Mouse (Mus musculus) neural tube, embryonic 15.5 days (tissue): ENCODE data around the gene Gtf2h2. TPM values are rescaled to one million over a fixed set of nuclear protein-coding genes. Genes with fewer than 3 reads are reported as not detected.
"Not testable (repeated sequence)": the region's sequence is repeated elsewhere in the genome, so short reads cannot be mapped to it uniquely, and the experiment has no call there.

Source experiments
- ATAC-seq: fragments of 200-750 bp; cut with Nextera tagmentation; 2 replicates; pipeline ENCODE4 v1.8.0; 2017; ENCODE audit warnings: mild to moderate bottlenecking, moderate TSS enrichment, moderate library complexity; ENCODE audit not compliant: low FRiP score
- H3K27ac ChIP-seq: fragments of 300-500 bp; sonication (generic); replicated peaks from 2 replicates; pipeline ENCODE4 v1.5.1; 2015; ENCODE audit warnings: mild to moderate bottlenecking, inconsistent platforms
- H3K27me3 ChIP-seq: fragments of 300-500 bp; sonication (generic); replicated peaks from 2 replicates; pipeline ENCODE4 v1.6.1; 2015; ENCODE audit warnings: inconsistent platforms
- H3K36me3 ChIP-seq: fragments of 300-500 bp; sonication (generic); 2 replicates; pipeline ENCODE4 v1.6.1; 2015; ENCODE audit warnings: inconsistent platforms
- H3K4me1 ChIP-seq: fragments of 300-500 bp; sonication (generic); 2 replicates; pipeline ENCODE4 v1.6.1; 2015; ENCODE audit warnings: inconsistent platforms
- H3K4me2 ChIP-seq: fragments of 300-500 bp; sonication (generic); 2 replicates; pipeline ENCODE4 v1.6.1; 2015; ENCODE audit warnings: inconsistent platforms, mild to moderate bottlenecking, moderate library complexity
- H3K4me3 ChIP-seq: fragments of 300-500 bp; sonication (generic); replicated peaks from 2 replicates; pipeline ENCODE4 v1.5.1; 2015; ENCODE audit warnings: mild to moderate bottlenecking, inconsistent platforms
- H3K9ac ChIP-seq: fragments of 300-500 bp; sonication (generic); replicated peaks from 2 replicates; pipeline ENCODE4 v1.6.1; 2015; ENCODE audit warnings: mild to moderate bottlenecking, inconsistent platforms
- H3K9me3 ChIP-seq: fragments of 300-500 bp; sonication (generic); replicated peaks from 2 replicates; pipeline ENCODE4 v1.6.1; 2016; ENCODE audit warnings: inconsistent platforms
- WGBS: fragments of 180-500 bp; shearing (Covaris S2); methylation state at CpG from one replicate; pipeline ENCODE4 v1.1.7; 2015; ENCODE audit warnings: mixed read lengths; 5-methylcytosine and 5-hydroxymethylcytosine counted together
- polyA plus RNA-seq: library from polyadenylated mRNA; unstranded; fragments of >200 nt; fragmentation: Nextera tagmentation; extraction: Ambion mirVana; gene quantifications from 2 replicates; pipeline ENCODE4 v1.2.1, GENCODE M21; 2015

The Gtf2h2 gene
- polyA plus RNA-seq, 1 experiment from 2014 or later: 61.7 TPM

DNA sequence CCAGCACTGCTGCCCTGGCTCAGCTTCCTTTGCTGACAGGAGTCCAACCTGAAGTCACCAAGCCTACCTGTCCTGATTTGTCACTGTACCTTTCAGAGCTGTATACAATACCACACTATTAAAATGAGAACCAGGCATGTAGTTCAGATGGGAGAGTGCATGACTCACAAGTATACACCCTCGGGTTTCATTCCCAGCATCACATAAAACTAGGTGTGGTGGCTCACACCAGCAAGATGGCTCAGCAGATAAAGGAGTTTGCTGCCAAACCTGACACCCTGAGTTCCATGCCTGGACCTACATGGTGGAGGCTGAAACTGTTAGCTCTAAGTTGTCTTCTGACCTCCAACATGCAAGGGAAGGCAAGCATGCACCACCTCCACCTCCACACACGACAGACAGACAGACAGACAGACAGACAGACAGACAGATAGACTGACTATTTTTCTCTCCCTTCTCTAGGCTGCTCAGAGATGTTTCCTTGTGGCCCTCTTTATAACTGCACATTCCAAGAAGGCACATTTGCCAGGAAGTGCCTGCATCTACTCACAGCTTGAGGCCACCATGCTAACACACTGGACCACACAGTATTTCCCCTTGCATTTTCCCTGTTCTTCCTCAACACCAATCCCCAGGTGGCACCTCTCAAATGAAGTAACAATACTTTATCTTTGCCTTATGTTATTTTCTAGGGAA lies 28.7 kb downstream of the Gtf2h2 start:
- H3K4me2 ChIP-seq: no peak overlapping the region
- no peak overlapping the region for H3K27ac ChIP-seq
- H3K4me3 ChIP-seq: no peak overlapping the region
- whole genome bisulfite sequencing: 96% methylated on average over 2 of the region's 2 CpGs
- no peaks in the 10 kb centered on the region for H3K9me3 ChIP-seq
- no peaks in the 10 kb centered on the region for H3K27me3 ChIP-seq
- ATAC-seq: no peak
- no peak overlapping the region for H3K9ac ChIP-seq
- H3K4me1 ChIP-seq: no peaks in the 10 kb centered on the region
- peaks cover 60% of the 10 kb centered on the region for H3K36me3 ChIP-seq

GRCm38 (mm10) chr13:100461336-100461735 lies 31.0 kb downstream of the Gtf2h2 start:
- Histone ChIP-seq H3K27me3 (no peaks in the 10 kb centered on the region), H3K4me1 (no peaks in the 10 kb centered on the region), H3K27ac (no peak overlapping the region), H3K36me3 (peaks cover 41% of the 10 kb centered on the region), H3K9me3 (no peaks in the 10 kb centered on the region), H3K4me3 (no peak overlapping the region), H3K4me2 (no peak overlapping the region), H3K9ac (no peak overlapping the region)
- 60% methylated on average over 3 of the region's 3 CpGs for WGBS
- no peak for ATAC-seq

DNA sequence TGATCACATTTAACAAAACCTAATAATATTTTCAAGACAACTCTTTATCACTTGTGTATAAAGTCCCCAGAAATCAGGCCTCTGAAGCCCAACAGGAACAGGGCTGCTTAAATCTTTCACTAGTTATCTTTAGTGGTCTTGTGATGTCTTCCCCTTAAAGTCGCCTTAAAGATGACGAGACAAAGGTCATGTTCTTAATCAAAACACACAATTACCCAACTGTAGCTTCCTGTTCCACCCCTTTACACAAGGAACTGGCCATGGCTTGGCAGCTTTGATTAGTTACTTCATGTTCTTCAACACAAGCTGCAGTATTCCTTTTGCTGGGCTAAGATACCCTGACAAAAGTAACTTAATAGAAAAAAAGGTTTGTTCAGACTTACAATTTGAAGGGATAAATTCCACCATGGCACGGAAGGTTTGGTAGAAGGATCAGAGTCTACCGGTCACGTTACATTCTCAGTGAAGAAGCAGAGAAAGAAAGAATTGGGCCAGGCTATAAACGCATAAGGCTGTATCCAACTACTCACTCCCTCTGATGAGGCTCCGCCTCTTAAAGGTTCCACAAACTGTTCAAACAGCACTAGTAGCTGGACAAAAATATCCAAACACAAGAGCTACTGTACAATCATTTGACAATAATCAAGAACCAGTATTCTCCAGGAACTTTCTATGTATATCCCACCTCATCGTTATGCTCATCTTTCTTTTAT lies 39.8 kb downstream of the Gtf2h2 start, which contains the start of gene Naip1:
TSS of gene Naip1 (minus strand) at position 455 of the 713 bp plus-strand sequence.
- not testable (repeated sequence) for H3K9me3 ChIP-seq, H3K4me3 ChIP-seq, H3K4me1 ChIP-seq, H3K4me2 ChIP-seq, H3K9ac ChIP-seq, H3K36me3 ChIP-seq, H3K27me3 ChIP-seq, ATAC-seq, H3K27ac ChIP-seq
- WGBS: 84% methylated on average over 8 of the region's 8 CpGs

DNA sequence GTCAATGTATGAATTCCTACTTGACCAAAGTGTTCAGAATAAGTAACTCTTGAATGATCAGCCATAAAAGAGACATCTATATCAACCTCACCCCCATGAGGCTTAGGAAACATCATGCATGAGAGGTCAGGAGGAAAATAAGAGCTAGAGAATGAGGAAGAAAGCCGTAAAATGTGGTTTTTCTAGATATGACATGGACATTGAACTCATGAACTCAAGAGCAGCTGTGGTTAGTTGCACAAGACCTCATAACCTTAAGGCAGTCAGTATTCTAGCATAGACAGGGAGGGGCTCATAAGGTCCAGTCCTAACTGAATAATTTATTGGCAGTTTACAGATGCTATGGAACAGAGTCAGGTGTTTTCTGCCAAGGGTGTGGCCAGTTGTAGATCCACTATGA lies 42.9 kb downstream of the Gtf2h2 start:
- no peaks in the 10 kb centered on the region for H3K9me3 ChIP-seq
- no peak overlapping the region for H3K9ac ChIP-seq
- no peak overlapping the region for H3K4me3 ChIP-seq
- H3K27me3 ChIP-seq: no peaks in the 10 kb centered on the region
- no peaks in the 10 kb centered on the region for H3K4me1 ChIP-seq
- no peak for ATAC-seq
- no peak overlapping the region for H3K27ac ChIP-seq
- no peaks in the 10 kb centered on the region for H3K36me3 ChIP-seq
- H3K4me2 ChIP-seq: no peak overlapping the region
- 85% methylated on average over 1 of the region's 1 CpGs for WGBS

GRCm38 (mm10) chr13:100440116-100440515 lies 52.3 kb downstream of the Gtf2h2 start:
- no peak overlapping the region for H3K9ac ChIP-seq
- H3K36me3 ChIP-seq: no peaks in the 10 kb centered on the region
- 69% methylated on average over 3 of the region's 3 CpGs for WGBS
- no peaks in the 10 kb centered on the region for H3K4me1 ChIP-seq
- H3K9me3 ChIP-seq: no peaks in the 10 kb centered on the region
- no peaks in the 10 kb centered on the region for H3K27me3 ChIP-seq
- ATAC-seq: no peak
- no peak overlapping the region for H3K27ac ChIP-seq
- no peak overlapping the region for H3K4me2 ChIP-seq
- no peak overlapping the region for H3K4me3 ChIP-seq

DNA sequence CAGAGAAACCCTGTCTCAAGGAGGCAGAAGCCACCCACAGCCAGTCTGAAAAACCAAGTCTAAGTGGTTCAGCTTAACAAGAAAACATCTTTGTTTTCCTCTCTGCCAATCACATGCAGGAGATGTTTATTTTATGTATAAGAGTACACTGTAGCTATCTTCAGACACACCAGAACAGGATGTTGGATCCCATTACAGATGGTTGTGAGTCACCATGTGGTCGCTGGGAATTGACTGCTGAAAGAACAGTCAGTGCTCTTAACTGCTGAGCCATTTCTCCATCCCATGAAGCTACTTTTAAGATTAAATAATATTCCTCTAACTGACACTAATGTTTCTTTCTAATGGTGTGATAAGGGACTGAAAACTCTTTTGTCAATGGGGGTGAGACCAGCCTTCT lies 53.7 kb downstream of the Gtf2h2 start:
- no peaks in the 10 kb centered on the region for H3K36me3 ChIP-seq
- ATAC-seq: no peak
- WGBS: 66% methylated on average over 1 of the region's 1 CpGs
- no peak overlapping the region for H3K4me3 ChIP-seq
- H3K27ac ChIP-seq: no peak overlapping the region
- no peak overlapping the region for H3K9ac ChIP-seq
- H3K4me2 ChIP-seq: no peak overlapping the region
- no peaks in the 10 kb centered on the region for H3K4me1 ChIP-seq
- H3K27me3 ChIP-seq: no peaks in the 10 kb centered on the region
- no peaks in the 10 kb centered on the region for H3K9me3 ChIP-seq

DNA sequence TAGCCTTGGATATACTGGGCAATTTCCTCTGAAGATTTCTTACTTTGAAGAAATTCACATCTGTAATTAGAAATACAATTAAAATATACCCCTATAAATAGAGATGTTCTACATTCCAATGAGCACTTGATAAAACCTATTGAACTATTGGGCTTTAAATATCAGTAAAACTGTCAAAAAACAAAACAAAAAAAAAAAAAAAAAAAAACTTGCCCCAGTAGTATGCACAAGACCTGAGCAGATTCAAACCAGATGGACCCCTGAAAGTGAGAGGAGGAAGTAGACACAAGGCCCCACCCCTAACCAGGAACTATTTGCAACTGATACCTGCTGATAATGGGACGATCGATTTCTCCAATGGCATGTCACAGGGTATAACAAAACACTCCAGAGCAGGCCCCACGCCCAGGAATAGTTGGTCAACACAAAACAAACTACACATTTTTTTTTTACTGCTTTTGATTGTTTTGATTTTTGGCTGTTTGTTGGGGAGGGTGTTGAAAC lies 55.0 kb downstream of the Gtf2h2 start:
- no peaks in the 10 kb centered on the region for H3K4me1 ChIP-seq
- ATAC-seq: no peak
- 87% methylated on average over 3 of the region's 3 CpGs for WGBS
- H3K4me3 ChIP-seq: no peak overlapping the region
- no peaks in the 10 kb centered on the region for H3K27me3 ChIP-seq
- no peak overlapping the region for H3K4me2 ChIP-seq
- H3K36me3 ChIP-seq: no peaks in the 10 kb centered on the region
- H3K27ac ChIP-seq: no peak overlapping the region
- no peaks in the 10 kb centered on the region for H3K9me3 ChIP-seq
- no peak overlapping the region for H3K9ac ChIP-seq

- not testable (repeated sequence) for ATAC-seq, H3K27ac ChIP-seq, H3K27me3 ChIP-seq, H3K4me1 ChIP-seq, H3K36me3 ChIP-seq, H3K4me3 ChIP-seq, H3K9ac ChIP-seq, H3K9me3 ChIP-seq, H3K4me2 ChIP-seq
- 97% methylated on average over 1 of the region's 1 CpGs for WGBS
Observed at GRCm38 (mm10) chr13:100436556-100437163, 55.7 kb downstream of the Gtf2h2 start.

DNA sequence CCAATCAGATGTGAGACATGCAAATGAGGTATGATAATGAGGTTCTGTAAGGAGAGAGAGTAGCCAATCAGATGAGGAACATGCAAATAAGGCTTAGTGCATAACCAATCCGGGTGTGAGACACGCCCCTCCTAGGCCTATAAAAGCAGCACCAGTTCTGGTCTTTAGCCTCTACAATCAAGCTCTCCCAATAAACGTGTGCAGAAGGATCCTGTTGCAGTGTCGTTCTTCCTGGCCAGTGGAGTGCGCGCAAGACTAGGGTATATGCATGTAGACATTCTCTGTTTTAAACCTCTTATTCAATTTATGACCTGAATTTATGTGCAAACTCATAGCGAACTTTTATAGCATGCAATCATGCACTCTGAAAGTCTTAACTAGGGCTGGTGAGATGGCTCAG lies 72.4 kb downstream of the Gtf2h2 start:
- not testable (repeated sequence) for H3K4me1 ChIP-seq, H3K27me3 ChIP-seq, H3K4me2 ChIP-seq, H3K9me3 ChIP-seq, H3K27ac ChIP-seq, ATAC-seq, H3K4me3 ChIP-seq, H3K36me3 ChIP-seq, H3K9ac ChIP-seq
- WGBS: 89% methylated on average over 7 of the region's 7 CpGs

- H3K9me3 ChIP-seq: 0 out of 2 replicates have a peak, but pooled peaks cover 4% of the 10 kb centered on the region
- no peak overlapping the region for H3K4me2 ChIP-seq
- H3K36me3 ChIP-seq: no peaks in the 10 kb centered on the region
- no peaks in the 10 kb centered on the region for H3K27me3 ChIP-seq
- no peak overlapping the region for H3K9ac ChIP-seq
- H3K4me3 ChIP-seq: no peak overlapping the region
- ATAC-seq: no peak
- 72% methylated on average over 1 of the region's 1 CpGs for WGBS
- H3K4me1 ChIP-seq: no peaks in the 10 kb centered on the region
- H3K27ac ChIP-seq: no peak overlapping the region
Observed at GRCm38 (mm10) chr13:100414428-100414827, 78.0 kb downstream of the Gtf2h2 start.
